Mouse (Mus musculus): ENCODE results near the gene Nav1. TPM values are rescaled to one million over a fixed set of nuclear protein-coding genes. Genes with fewer than 3 reads are reported as not detected.

The Nav1 gene
- 1.1 and 1.8 TPM in 2 replicates for polyA plus RNA-seq (2015; fragmentation: Nextera tagmentation; extraction: Ambion mirVana)

- no peak within 1 kb of the TSS for H3K27ac ChIP-seq
- H3K4me3 ChIP-seq (replicated peaks) = no peak within 1 kb of the TSS
- no peaks in the 10 kb centered on the region for H3K36me3 ChIP-seq
- no peaks in the 10 kb centered on the region for H3K9me3 ChIP-seq (replicated peaks)
- 65% methylated on average over 7 of the region's 7 CpGs for WGBS (ENCODE audit: insufficient replicate concordance)
- DNase-seq = no peak
- no peak within 1 kb of the TSS for H3K4me2 ChIP-seq
- no peak for ATAC-seq (ENCODE audit: low read depth)
- no peaks in the 10 kb centered on the region for H3K27me3 ChIP-seq
- H3K4me1 ChIP-seq (replicated peaks) = no peaks in the 10 kb centered on the region
- H3K9ac ChIP-seq = no peak within 1 kb of the TSS
These were observed at the start of gene Nav1 for GRCm38 (mm10) chr1:135607019-135607418. Gene Nav1, minus strand, starts transcription at chr1:135607295.

GRCm38 (mm10) chr1:135653909-135654308 lies 46.8 kb upstream of the Nav1 start:
- Histone ChIP-seq H3K4me3 (replicated peaks) (no peak overlapping the region), H3K4me2 (no peak overlapping the region), H3K27ac (no peak overlapping the region), H3K9me3 (replicated peaks) (no peaks in the 10 kb centered on the region), H3K27me3 (no peaks in the 10 kb centered on the region), H3K36me3 (no peaks in the 10 kb centered on the region), H3K4me1 (replicated peaks) (no peaks in the 10 kb centered on the region), H3K9ac (no peak overlapping the region)
- ATAC-seq (ENCODE audit: low read depth) (no peak), DNase-seq (no peak)
- 70% methylated on average over 6 of the region's 6 CpGs for WGBS (ENCODE audit: insufficient replicate concordance)

GRCm38 (mm10) chr1:135645459-135646195 lies 38.5 kb upstream of the Nav1 start:
- H3K4me3 ChIP-seq (replicated peaks) = no peak overlapping the region
- no peaks in the 10 kb centered on the region for H3K9me3 ChIP-seq (replicated peaks)
- DNase-seq (no peak), ATAC-seq (ENCODE audit: low read depth) (no peak)
- no peaks in the 10 kb centered on the region for H3K36me3 ChIP-seq
- H3K4me2 ChIP-seq = no peak overlapping the region
- no peaks in the 10 kb centered on the region for H3K27me3 ChIP-seq
- H3K4me1 ChIP-seq (replicated peaks) = no peaks in the 10 kb centered on the region
- H3K9ac ChIP-seq = no peak overlapping the region
- WGBS (ENCODE audit: insufficient replicate concordance) = 58% methylated on average over 8 of the region's 8 CpGs
- H3K27ac ChIP-seq = no peak overlapping the region

- no peak for ATAC-seq (ENCODE audit: low read depth)
- no peak for DNase-seq
- WGBS (ENCODE audit: insufficient replicate concordance) = 74% methylated on average over 5 of the region's 5 CpGs
- Histone ChIP-seq H3K4me2 (no peak overlapping the region), H3K4me1 (replicated peaks) (no peaks in the 10 kb centered on the region), H3K4me3 (replicated peaks) (no peak overlapping the region), H3K27me3 (no peaks in the 10 kb centered on the region), H3K9ac (no peak overlapping the region), H3K36me3 (no peaks in the 10 kb centered on the region), H3K27ac (no peak overlapping the region), H3K9me3 (replicated peaks) (no peaks in the 10 kb centered on the region)
These were observed 37.0 kb upstream of the Nav1 start for GRCm38 (mm10) chr1:135644110-135644509.

- 44% methylated on average over 3 of the region's 3 CpGs for WGBS (ENCODE audit: insufficient replicate concordance)
- Histone ChIP-seq H3K27me3 (no peaks in the 10 kb centered on the region), H3K4me1 (replicated peaks) (no peaks in the 10 kb centered on the region), H3K9ac (no peak overlapping the region), H3K4me3 (replicated peaks) (no peak overlapping the region), H3K9me3 (replicated peaks) (no peaks in the 10 kb centered on the region), H3K4me2 (no peak overlapping the region), H3K36me3 (no peaks in the 10 kb centered on the region), H3K27ac (no peak overlapping the region)
- no peak for ATAC-seq (ENCODE audit: low read depth)
- no peak for DNase-seq
These were observed 36.6 kb upstream of the Nav1 start for GRCm38 (mm10) chr1:135643691-135644090.

- Histone ChIP-seq H3K4me3 (replicated peaks) (no peak overlapping the region), H3K27ac (no peak overlapping the region), H3K4me2 (no peak overlapping the region), H3K9ac (no peak overlapping the region), H3K27me3 (no peaks in the 10 kb centered on the region), H3K4me1 (replicated peaks) (0 out of 2 replicates have a peak, but pooled peaks cover 4% of the 10 kb centered on the region), H3K36me3 (no peaks in the 10 kb centered on the region), H3K9me3 (replicated peaks) (no peaks in the 10 kb centered on the region)
- WGBS (ENCODE audit: insufficient replicate concordance) = 73% methylated on average over 7 of the region's 7 CpGs
- ATAC-seq (ENCODE audit: low read depth) (no peak), DNase-seq (no peak)
These were observed 32.8 kb upstream of the Nav1 start for GRCm38 (mm10) chr1:135639853-135640252.

GRCm38 (mm10) chr1:135639093-135639492 lies 32.0 kb upstream of the Nav1 start:
- Histone ChIP-seq H3K36me3 (no peaks in the 10 kb centered on the region), H3K27me3 (no peaks in the 10 kb centered on the region), H3K9ac (no peak overlapping the region), H3K4me1 (replicated peaks) (0 out of 2 replicates have a peak, but pooled peaks cover 4% of the 10 kb centered on the region), H3K4me3 (replicated peaks) (no peak overlapping the region), H3K4me2 (no peak overlapping the region), H3K27ac (no peak overlapping the region), H3K9me3 (replicated peaks) (no peaks in the 10 kb centered on the region)
- DNase-seq = no peak
- 52% methylated on average over 1 of the region's 1 CpGs for WGBS (ENCODE audit: insufficient replicate concordance)
- no peak for ATAC-seq (ENCODE audit: low read depth)

GRCm38 (mm10) chr1:135637574-135638008 lies 30.5 kb upstream of the Nav1 start:
- Histone ChIP-seq H3K4me2 (no peak overlapping the region), H3K9me3 (replicated peaks) (no peaks in the 10 kb centered on the region), H3K36me3 (no peaks in the 10 kb centered on the region), H3K27ac (no peak overlapping the region), H3K4me1 (replicated peaks) (peaks cover 4% of the 10 kb centered on the region; the same call in 1 of the 2 replicates), H3K9ac (no peak overlapping the region), H3K27me3 (no peaks in the 10 kb centered on the region), H3K4me3 (replicated peaks) (no peak overlapping the region)
- 16% methylated on average over 3 of the region's 3 CpGs for WGBS (ENCODE audit: insufficient replicate concordance)
- no peak for DNase-seq
- no peak for ATAC-seq (ENCODE audit: low read depth)

- WGBS (ENCODE audit: insufficient replicate concordance) = 64% methylated on average over 6 of the region's 6 CpGs
These were observed 29.0 kb upstream of the Nav1 start for GRCm38 (mm10) chr1:135636111-135636511.

GRCm38 (mm10) chr1:135635323-135636064 lies 28.4 kb upstream of the Nav1 start:
- no peak overlapping the region for H3K27ac ChIP-seq
- H3K4me3 ChIP-seq (replicated peaks) = no peak overlapping the region
- H3K27me3 ChIP-seq = no peaks in the 10 kb centered on the region
- H3K9ac ChIP-seq = no peak overlapping the region
- H3K4me1 ChIP-seq (replicated peaks) = peaks cover 15% of the 10 kb centered on the region
- ATAC-seq (ENCODE audit: low read depth) (no peak), DNase-seq (no peak)
- H3K36me3 ChIP-seq = no peaks in the 10 kb centered on the region
- no peaks in the 10 kb centered on the region for H3K9me3 ChIP-seq (replicated peaks)
- 59% methylated on average over 11 of the region's 11 CpGs for WGBS (ENCODE audit: insufficient replicate concordance)
- no peak overlapping the region for H3K4me2 ChIP-seq

More at GRCm38 (mm10) chr1:135636111-135636511, 29.0 kb upstream of the Nav1 start:
- Histone ChIP-seq H3K9ac (no peak overlapping the region), H3K4me3 (replicated peaks) (no peak overlapping the region), H3K27me3 (no peaks in the 10 kb centered on the region), H3K4me1 (replicated peaks) (peaks cover 15% of the 10 kb centered on the region), H3K36me3 (no peaks in the 10 kb centered on the region), H3K27ac (no peak overlapping the region), H3K4me2 (no peak overlapping the region), H3K9me3 (replicated peaks) (no peaks in the 10 kb centered on the region)
- DNase-seq = no peak
- no peak for ATAC-seq (ENCODE audit: low read depth)

- 38% methylated on average over 6 of the region's 6 CpGs for WGBS (ENCODE audit: insufficient replicate concordance)
- DNase-seq = no peak
These were observed 27.7 kb upstream of the Nav1 start for GRCm38 (mm10) chr1:135634791-135635190.

More at GRCm38 (mm10) chr1:135634791-135635190, 27.7 kb upstream of the Nav1 start:
- no peak for ATAC-seq (ENCODE audit: low read depth)
- Histone ChIP-seq H3K4me1 (replicated peaks) (peaks cover 15% of the 10 kb centered on the region), H3K4me3 (replicated peaks) (no peak overlapping the region), H3K4me2 (no peak overlapping the region), H3K9ac (no peak overlapping the region), H3K36me3 (no peaks in the 10 kb centered on the region), H3K27ac (no peak overlapping the region), H3K27me3 (no peaks in the 10 kb centered on the region), H3K9me3 (replicated peaks) (no peaks in the 10 kb centered on the region)

All from liver, embryonic 13.5 days (tissue).